Mouse (Mus musculus): Measurements from ENCODE around the gene Stoml3.

GRCm38 (mm10) chr3:53514221-53515065, 26.0 kb downstream of the Stoml3 start:
- TF ChIP-seq CTCF (conservative IDR thresholded peaks at IDR 0.05; ENCODE audit: low read length) (no peak), NANOG (IDR thresholded peaks at IDR 0.05; ENCODE audit: borderline replicate concordance, low read length) (no peak), POU5F1 (IDR thresholded peaks at IDR 0.05; ENCODE audit: borderline replicate concordance, low read length) (no peak)

All from E14TG2a.4 (cell line).